Mouse (Mus musculus): ENCODE measurements around the gene Kdm6b. TPM values are rescaled to one million over a fixed set of nuclear protein-coding genes. Genes with fewer than 3 reads are reported as not detected.
"Not testable (repeated sequence)": the region's sequence is repeated elsewhere in the genome, so short reads cannot be mapped to it uniquely, and the experiment has no call there.

Kdm6b gene
- total RNA-seq, 2 experiments from 2014 or later, result 19.9 to 23.9 TPM

DNA sequence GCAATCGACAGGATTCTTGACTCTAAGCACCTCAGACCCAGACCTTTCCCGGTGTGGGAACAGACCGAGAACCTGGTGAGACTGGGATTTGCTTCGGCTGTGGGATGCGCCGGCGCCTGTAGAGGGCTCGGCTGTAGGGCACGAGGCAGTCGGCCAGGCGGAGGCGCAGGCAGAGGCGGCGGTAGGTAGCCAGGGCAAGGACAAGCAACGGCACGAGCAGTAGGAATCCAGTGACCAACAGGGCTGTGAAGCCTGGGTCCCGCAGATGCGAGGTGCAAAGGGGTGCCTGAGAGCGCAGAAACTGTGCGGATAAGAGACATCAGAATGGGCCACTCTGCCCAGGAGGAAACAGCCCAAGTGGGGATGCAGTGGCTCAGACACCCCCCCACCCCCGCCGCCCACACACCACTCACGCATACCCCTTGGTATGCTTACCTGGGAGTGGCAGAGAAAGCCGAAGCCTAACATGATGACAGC, 15.9 kb downstream of the Kdm6b start:
- intact Hi-C loops (cut with DNase I), result loop anchor here (5.0 kb wide), 1 partner anchor 180 kb away; no protein-coding TSS in a partner anchor
- peak in 1 of 2 experiments; percentile 48 for DNase-seq (ENCODE audit: low spot score in 2 of 2)

DNA sequence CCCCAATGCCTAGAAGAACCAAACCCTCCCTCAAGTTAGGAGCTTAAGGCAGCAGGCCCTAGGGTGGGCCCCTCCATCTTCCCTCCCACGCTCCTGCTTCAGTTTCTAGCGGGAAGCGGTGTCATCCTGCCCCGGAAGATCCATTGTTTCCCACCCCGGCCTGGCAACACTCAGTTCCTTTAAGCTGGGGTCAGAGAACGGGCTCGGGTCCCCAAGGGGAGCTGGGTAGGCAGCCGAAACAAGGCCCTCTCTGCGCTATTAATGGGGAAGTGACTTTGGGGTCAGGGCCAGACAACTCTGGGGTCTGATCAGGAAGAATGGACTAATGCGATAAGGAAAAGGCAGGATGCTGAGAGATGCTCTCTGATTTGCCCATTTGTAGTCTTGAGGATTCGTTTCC, 16.7 kb downstream of the Kdm6b start:
- intact Hi-C loops (cut with DNase I), result loop anchor here (5.0 kb wide), 1 partner anchor 181 kb away; no protein-coding TSS in a partner anchor
- DNase-seq (ENCODE audit: low spot score in 2 of 2), result no peak

DNA sequence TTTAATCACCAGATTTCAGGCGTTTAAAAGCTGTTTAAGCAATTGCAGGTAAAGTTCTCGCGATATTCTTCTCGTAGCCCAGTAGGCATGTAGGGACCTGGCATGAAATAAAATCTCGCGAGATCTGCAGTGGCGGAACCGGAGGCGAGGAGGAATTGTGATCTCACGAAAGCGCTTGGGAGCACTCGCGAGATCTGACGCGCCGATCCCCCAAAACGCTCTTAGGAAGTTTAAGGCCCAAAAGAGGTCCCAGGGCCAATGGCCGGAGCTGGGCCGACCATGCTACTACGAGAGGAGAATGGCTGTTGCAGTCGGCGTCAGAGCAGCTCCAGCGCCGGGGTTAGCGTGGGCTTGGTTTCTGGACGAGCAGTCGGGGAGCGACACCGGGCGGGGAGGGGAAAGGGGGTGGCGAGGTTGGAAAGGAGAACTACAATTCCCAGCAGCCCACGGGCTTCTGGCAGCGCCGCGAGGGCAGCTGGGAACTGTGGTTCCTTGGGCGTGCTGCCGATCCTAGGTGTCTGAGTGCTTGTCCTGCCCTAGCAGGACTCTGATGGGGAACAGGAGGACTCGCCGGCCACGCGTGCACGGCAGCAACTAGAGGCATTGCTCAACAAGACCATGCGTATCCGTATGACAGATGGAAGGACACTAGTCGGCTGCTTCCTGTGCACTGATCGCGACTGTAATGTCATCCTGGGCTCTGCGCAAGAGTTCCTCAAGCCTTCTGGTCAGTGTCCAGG, 17.7 kb downstream of the Kdm6b start:
- peak; percentile 96 for DNase-seq (ENCODE audit: low spot score in 2 of 2)
- intact Hi-C loops (cut with DNase I), result loop anchor here (2.0 to 5.0 kb wide), 2 partner anchors 129 to 181 kb away; no protein-coding TSS in a partner anchor

- DNase-seq (ENCODE audit: low spot score in 2 of 2), result peak; percentile 91 to 93
- intact Hi-C loops (cut with DNase I), result loop anchor here (2.0 to 5.0 kb wide), 2 partner anchors 128 to 182 kb away; no protein-coding TSS in a partner anchor
Measured at GRCm38 (mm10) chr11:69395235-69395633, 18.2 kb downstream of the Kdm6b start, which contains the start of the genes Naa38 and Cyb5d1. Gene Naa38, plus strand, starts transcription at chr11:69395487. Gene Cyb5d1, minus strand, starts transcription at chr11:69395631.

- not testable (repeated sequence) for DNase-seq (ENCODE audit: low spot score in 2 of 2)
- intact Hi-C loops (cut with DNase I), result loop anchor here (2.0 to 5.0 kb wide), 2 partner anchors 128 to 183 kb away; no protein-coding TSS in a partner anchor
Measured at GRCm38 (mm10) chr11:69394591-69395167, 18.8 kb downstream of the Kdm6b start.

GRCm38 (mm10) chr11:69390400-69391034, 23.0 kb downstream of the Kdm6b start:
- DNase-seq (ENCODE audit: low spot score in 2 of 2), result peak in 1 of 2 experiments; percentile 67
- intact Hi-C loops (cut with DNase I), result loop anchor here (1.0 to 2.0 kb wide), 2 partner anchors 118 to 132 kb away; no protein-coding TSS in a partner anchor

GRCm38 (mm10) chr11:69389531-69390399, 23.7 kb downstream of the Kdm6b start:
- intact Hi-C loops (cut with DNase I), result loop anchor here (1.0 to 5.0 kb wide), 4 partner anchors 62 to 197 kb away; partner anchors contain the start of gene Kcnab3
- no peak for DNase-seq (ENCODE audit: low spot score in 2 of 2)

GRCm38 (mm10) chr11:69388680-69389079, 24.8 kb downstream of the Kdm6b start:
- intact Hi-C loops (cut with DNase I), result loop anchor here (5.0 kb wide), 2 partner anchors 61 to 196 kb away; partner anchors contain the start of gene Kcnab3
- DNase-seq (ENCODE audit: low spot score in 2 of 2), result no peak

DNA sequence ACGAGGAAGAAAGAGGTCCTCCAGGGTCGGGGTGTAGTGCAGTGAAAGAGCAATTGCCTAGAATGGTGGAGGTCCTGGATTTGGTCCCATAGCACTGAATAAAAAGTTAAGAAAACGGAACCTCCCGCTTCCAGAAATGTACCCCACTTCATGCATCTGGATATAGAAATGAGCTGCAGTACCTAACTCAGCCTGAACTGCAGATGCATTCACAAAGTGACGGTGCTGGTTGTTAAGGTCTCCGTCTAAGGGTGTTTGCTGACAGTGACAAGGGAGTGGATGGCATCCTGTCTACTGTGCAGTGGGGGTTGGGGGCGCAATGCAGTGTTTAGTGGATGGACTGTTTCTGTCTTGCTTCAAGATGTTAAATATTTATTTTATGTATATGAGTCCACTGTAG, 26.7 kb downstream of the Kdm6b start:
- DNase-seq (ENCODE audit: low spot score in 2 of 2), result no peak
- intact Hi-C loops (cut with DNase I), result loop anchor here (5.0 kb wide), 2 partner anchors 59 to 194 kb away; partner anchors contain the start of gene Kcnab3

DNA sequence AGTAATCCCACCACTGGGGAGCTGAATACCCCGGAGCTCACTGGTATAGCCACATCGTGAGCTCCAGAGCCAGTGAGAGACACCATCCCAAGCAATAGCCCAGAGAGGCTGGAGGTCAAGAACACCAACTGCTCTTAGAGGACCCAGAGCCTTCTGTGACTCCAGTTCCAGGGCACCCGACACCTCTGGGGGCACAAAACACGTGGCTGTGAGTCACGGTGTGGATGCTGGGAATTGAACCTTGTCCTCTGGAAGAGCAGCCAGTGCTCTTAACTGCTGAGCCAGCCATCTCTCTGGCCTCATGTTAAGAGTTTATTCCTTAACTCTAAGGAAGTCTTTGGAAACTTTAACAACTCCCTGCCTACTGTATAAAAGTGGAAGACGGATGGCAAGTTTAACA, 28.5 kb downstream of the Kdm6b start:
- DNase-seq (ENCODE audit: low spot score in 2 of 2), result no peak
- intact Hi-C loops (cut with DNase I), result loop anchor here (5.0 kb wide), 2 partner anchors 58 to 193 kb away; partner anchors contain the start of gene Kcnab3

GRCm38 (mm10) chr11:69382478-69383105, 30.9 kb downstream of the Kdm6b start:
- intact Hi-C loops (cut with DNase I), result no loop called here
- DNase-seq (ENCODE audit: low spot score in 2 of 2), result no peak

GRCm38 (mm10) chr11:69381356-69381755, 32.1 kb downstream of the Kdm6b start:
- no peak for DNase-seq (ENCODE audit: low spot score in 2 of 2)
- intact Hi-C loops (cut with DNase I), result no loop called here

- intact Hi-C loops (cut with DNase I), result no loop called here
Measured at GRCm38 (mm10) chr11:69379600-69379999, 33.9 kb downstream of the Kdm6b start.

GRCm38 (mm10) chr11:69377766-69378165, 35.7 kb downstream of the Kdm6b start:
- no peak for DNase-seq (ENCODE audit: low spot score in 2 of 2)
- intact Hi-C loops (cut with DNase I), result no loop called here

More at GRCm38 (mm10) chr11:69379600-69379999, 33.9 kb downstream of the Kdm6b start:
- DNase-seq (ENCODE audit: low spot score in 2 of 2), result no peak

GRCm38 (mm10) chr11:69375646-69376045, 37.8 kb downstream of the Kdm6b start:
- intact Hi-C loops (cut with DNase I), result no loop called here
- DNase-seq (ENCODE audit: low spot score in 2 of 2), result no peak

- intact Hi-C loops (cut with DNase I), result no loop called here
- DNase-seq (ENCODE audit: low spot score in 2 of 2), result no peak
Measured at GRCm38 (mm10) chr11:69373223-69373965, 40.1 kb downstream of the Kdm6b start.

GRCm38 (mm10) chr11:69372780-69373170, 40.7 kb downstream of the Kdm6b start:
- intact Hi-C loops (cut with DNase I), result no loop called here
- no peak for DNase-seq (ENCODE audit: low spot score in 2 of 2)
